Mouse (Mus musculus) bone marrow, adult 2 months (tissue): ENCODE results near the gene Tle2. TPM values are rescaled to one million over a fixed set of nuclear protein-coding genes. Genes with fewer than 3 reads are reported as not detected.
A peak's percentile ranks its signal among the peaks of the same experiment; 100 is the strongest.

Experiments
- H3K27ac ChIP-seq: fragments of 200-500 bp; 2 replicates; pipeline ENCODE4 v1.5.1; 2012; ENCODE audit warnings: low read depth, mild to moderate bottlenecking, control low read depth, inconsistent platforms, low read length; ENCODE audit not compliant: control insufficient read depth, poor library complexity, insufficient read depth
- H3K4me1 ChIP-seq: fragments of 200-500 bp; 2 replicates; pipeline ENCODE4 v1.6.1; 2011; ENCODE audit warnings: low read length; ENCODE audit not compliant: control insufficient read depth, insufficient read depth
- H3K4me3 ChIP-seq: fragments of 200-500 bp; replicated peaks from 2 replicates; pipeline ENCODE3; 2011; ENCODE audit warnings: mild to moderate bottlenecking, low read depth, low read length, control low read depth; ENCODE audit not compliant: control insufficient read depth
- CTCF ChIP-seq: fragments of 200-500 bp; IDR thresholded peaks from 2 replicates; pipeline ENCODE4 v1.5.1; 2011; ENCODE audit warnings: low read length, control low read depth; ENCODE audit not compliant: control insufficient read depth, insufficient read depth
- POLR2A ChIP-seq: fragments of 200-500 bp; IDR thresholded peaks from 2 replicates; pipeline ENCODE4 v1.6.1; 2011; ENCODE audit warnings: low read depth, mild to moderate bottlenecking, control low read depth, low read length, borderline replicate concordance; ENCODE audit not compliant: control insufficient read depth
- WGBS: fragments of 180-500 bp; shearing (Covaris S2); methylation state at CpG from one replicate; pipeline ENCODE4 v1.1.7; 2018; 5-methylcytosine and 5-hydroxymethylcytosine counted together
- polyA plus RNA-seq: library from polyadenylated mRNA; stranded (reverse); fragments of >200 nt; gene quantifications from 2 replicates; pipeline ENCODE4 v1.2.4, GENCODE M21; 2011; ENCODE audit warnings: low replicate concordance; ENCODE audit not compliant: missing spikeins, insufficient read depth, insufficient read length

The Tle2 gene
- polyA plus RNA-seq, 1 experiment, result 41.7 TPM

DNA sequence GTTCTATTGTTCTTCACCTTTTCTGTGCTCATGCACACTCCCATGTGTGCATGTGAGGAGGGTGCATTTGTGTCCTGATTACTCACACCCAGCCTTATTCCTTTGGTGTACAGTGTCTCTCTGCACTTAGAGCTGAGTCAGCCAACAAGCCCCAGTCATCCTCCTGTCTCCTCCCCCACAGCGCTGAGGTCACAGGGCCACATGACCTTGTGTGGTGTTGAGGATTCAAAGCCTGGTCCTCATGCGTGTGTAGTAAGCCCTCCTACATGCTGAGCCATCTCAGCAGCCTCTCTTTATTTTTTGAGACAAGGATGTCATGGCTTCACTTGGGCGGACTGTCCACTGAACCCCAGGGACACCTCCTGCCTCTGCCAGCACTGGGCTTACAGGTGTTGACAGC lies 38.4 kb downstream of the Tle2 start:
- Histone ChIP-seq H3K27ac (no peak overlapping the region), H3K4me3 (no peak overlapping the region), H3K4me1 (no peaks in the 10 kb centered on the region)
- 74% methylated on average over 3 of the region's 3 CpGs for WGBS
- TF ChIP-seq CTCF, result no peak
- TF ChIP-seq POLR2A, result no peak

- WGBS, result 90% methylated on average over 6 of the region's 6 CpGs
Observed at GRCm38 (mm10) chr10:81615486-81615885, 41.1 kb downstream of the Tle2 start.

DNA sequence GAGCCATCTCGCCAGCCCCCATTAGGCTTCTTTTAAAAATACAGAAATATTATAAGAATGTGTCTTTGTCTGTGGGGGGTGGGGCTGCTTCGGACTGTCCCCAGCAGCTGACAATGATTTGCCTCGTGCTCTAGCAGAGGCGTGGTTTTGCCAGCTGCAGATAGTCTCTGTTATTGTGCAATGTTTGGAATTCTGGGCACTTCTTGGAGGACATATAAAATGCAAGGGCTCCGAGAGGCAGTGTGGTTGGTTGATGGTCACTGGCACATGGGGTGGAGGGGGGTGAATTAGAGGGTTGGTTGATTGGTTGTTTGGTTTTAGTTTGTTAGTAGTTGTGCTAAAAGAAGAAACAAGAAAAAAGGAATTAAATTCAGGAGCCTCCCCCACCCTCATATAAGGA lies 45.6 kb downstream of the Tle2 start:
- H3K4me3 ChIP-seq, result no peak overlapping the region
- 56% methylated on average over 5 of the region's 5 CpGs for WGBS
- H3K4me1 ChIP-seq, result peaks cover 1% of the 10 kb centered on the region; the same call in 1 of the 2 replicates
- no peak overlapping the region for H3K27ac ChIP-seq
- no peak for TF ChIP-seq POLR2A
- TF ChIP-seq CTCF, result no peak

More at GRCm38 (mm10) chr10:81615486-81615885, 41.1 kb downstream of the Tle2 start:
- TF ChIP-seq POLR2A (no peak), CTCF (no peak)
- Histone ChIP-seq H3K4me3 (no peak overlapping the region), H3K27ac (no peak overlapping the region), H3K4me1 (peaks cover 1% of the 10 kb centered on the region; the same call in 1 of the 2 replicates)

DNA sequence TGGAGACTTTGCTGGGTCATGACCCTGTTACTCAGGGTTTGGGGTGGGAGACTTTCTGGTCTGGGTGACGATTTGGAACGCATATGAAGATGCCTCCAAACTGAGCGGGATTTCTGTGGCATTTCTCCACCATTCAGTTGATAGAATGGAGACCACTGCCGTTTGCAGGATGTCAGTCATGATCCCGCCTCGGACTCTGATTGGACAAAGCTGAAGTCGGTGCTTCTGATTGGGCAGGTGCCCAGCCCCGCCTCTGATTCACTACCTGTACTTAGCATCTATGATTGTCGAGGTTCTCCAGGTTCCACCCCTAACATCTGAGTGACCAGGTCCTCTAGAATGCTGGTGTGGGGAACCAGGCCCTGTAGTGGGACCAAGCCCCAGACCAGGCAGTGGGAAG lies 46.4 kb downstream of the Tle2 start:
- no peak for TF ChIP-seq POLR2A
- no peak for TF ChIP-seq CTCF
- Histone ChIP-seq H3K4me1 (peaks cover 1% of the 10 kb centered on the region; the same call in 1 of the 2 replicates), H3K4me3 (no peak overlapping the region), H3K27ac (no peak overlapping the region)
- WGBS, result 73% methylated on average over 9 of the region's 9 CpGs

DNA sequence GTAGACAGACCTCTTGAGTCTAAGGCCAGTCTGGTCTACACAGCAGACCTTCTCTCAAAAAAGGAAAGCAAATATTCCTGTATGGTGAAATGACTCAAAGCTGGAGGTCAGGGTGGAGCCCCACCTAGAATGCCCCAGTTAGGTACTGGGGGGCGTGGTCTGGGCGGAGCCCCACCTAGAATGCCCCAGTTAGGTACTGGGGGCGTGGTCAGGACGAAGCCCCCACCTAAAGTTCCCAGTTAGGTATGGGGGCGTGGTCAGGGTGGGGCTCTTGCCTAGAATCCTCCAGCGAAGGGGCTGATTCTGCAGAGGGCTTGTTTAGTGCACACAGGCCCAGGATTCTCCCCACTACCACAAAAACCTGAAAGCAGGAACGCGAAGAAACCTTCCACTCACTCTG lies 49.1 kb downstream of the Tle2 start:
- Histone ChIP-seq H3K4me1 (peaks cover 1% of the 10 kb centered on the region), H3K4me3 (no peak overlapping the region), H3K27ac (no peak overlapping the region)
- 81% methylated on average over 8 of the region's 8 CpGs for WGBS
- no peak for TF ChIP-seq POLR2A
- TF ChIP-seq CTCF, result no peak

GRCm38 (mm10) chr10:81626101-81626993 lies 52.0 kb downstream of the Tle2 start:
- Histone ChIP-seq H3K4me1 (no peaks in the 10 kb centered on the region; the same call in none of the 2 replicates), H3K4me3 (peak overlapping the region; percentile 83), H3K27ac (no peak overlapping the region)
- WGBS, result 80% methylated on average over 22 of the region's 22 CpGs
- no peak for TF ChIP-seq CTCF
- TF ChIP-seq POLR2A, result no peak

DNA sequence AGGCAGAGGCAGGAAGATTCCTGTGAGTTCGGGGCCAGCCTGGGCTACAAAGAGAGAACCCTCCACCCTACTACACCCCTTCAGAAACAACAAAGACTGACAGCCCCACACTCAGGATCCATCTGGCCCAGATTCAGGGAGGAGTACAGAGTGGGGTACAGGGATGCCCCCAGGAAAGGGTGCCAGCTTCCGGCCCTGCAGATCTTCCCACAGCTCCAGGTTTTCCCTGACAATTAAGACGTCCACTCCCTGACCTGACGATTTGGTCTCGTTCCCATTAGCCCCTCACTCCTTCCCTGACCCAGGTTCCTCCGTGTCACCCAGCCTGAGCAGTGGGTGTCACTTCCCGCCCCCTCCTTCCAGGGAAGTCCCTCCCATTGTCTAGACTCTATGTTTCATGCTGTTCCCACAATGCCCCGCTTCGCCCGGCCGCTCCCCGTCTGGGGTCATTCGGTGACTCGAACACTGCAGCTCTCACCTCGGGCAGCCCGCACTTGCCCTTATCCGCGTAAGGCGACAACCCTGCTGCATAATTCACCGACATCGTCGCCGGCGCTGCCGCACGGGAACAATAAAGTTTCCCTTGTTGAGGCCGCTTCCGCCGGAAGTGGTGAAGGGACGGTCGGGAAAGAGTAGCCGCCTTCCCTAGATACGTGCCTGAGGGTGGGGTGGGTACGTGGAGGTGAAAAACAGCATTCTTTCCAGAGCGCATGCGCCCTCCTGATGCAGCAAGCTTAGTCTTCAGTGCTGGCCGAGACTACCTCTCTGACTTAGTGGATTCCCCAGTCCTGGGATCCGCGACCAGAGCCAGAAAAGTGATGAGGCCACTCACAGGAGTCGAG lies 52.9 kb downstream of the Tle2 start, which contains the start of gene Sirt6:
TSS of gene Sirt6 (minus strand) at position 804 of the 842 bp plus-strand sequence.
- 3% methylated on average over 40 of the region's 40 CpGs for WGBS
- peak within 1 kb of the TSS; percentile 83 for H3K4me3 ChIP-seq
- TF ChIP-seq CTCF, result no peak
- peak; percentile 63; the same call in 1 of the 2 replicates for TF ChIP-seq POLR2A
- H3K27ac ChIP-seq, result peak within 1 kb of the TSS; percentile 72
- H3K4me1 ChIP-seq, result no peaks in the 10 kb centered on the region; the same call in none of the 2 replicates

- H3K4me1 ChIP-seq, result no peaks in the 10 kb centered on the region; the same call in none of the 2 replicates
- WGBS, result 28% methylated on average over 7 of the region's 7 CpGs
- H3K27ac ChIP-seq, result peak overlapping the region; percentile 72
- peak overlapping the region; percentile 83 for H3K4me3 ChIP-seq
- no peak for TF ChIP-seq CTCF
- TF ChIP-seq POLR2A, result no peak
Observed at GRCm38 (mm10) chr10:81627836-81628220, 53.5 kb downstream of the Tle2 start.
